Comparison of ENCODE assay signal across 8 mouse cellular contexts in genomic region chr4:109393902-109394301, GRCm38 (mm10). TPM values are rescaled to one million over a fixed set of nuclear protein-coding genes. Genes with fewer than 3 reads are reported as not detected.
DNase-seq lines count a peak whose midpoint lies in the region; ATAC-seq and TF ChIP-seq lines count a peak whose summit lies in the region.

No protein-coding gene starts in this region.

- TF ChIP-seq POLR2A in testis, adult 2 months (IDR thresholded peaks at IDR 0.05; ENCODE audit: control insufficient read depth, low read depth, low read length), result no peak

- no peak overlapping the region for H3K27ac ChIP-seq in testis, adult 2 months (ENCODE audit: control insufficient read depth, insufficient read depth, low read depth, low read length)

- peak; percentile 79 for ATAC-seq in megakaryocyte-erythroid progenitor cell, adult 5-6 weeks (replicated peaks; ENCODE audit: low FRiP score, low TSS enrichment, poor library complexity, severe bottlenecking)

- peak overlapping the region; percentile 31; the same call in 1 of the 2 replicates for H3K4me3 ChIP-seq in testis, adult 2 months (ENCODE audit: control insufficient read depth, low read depth, low read length)

- peaks cover 3% of the 10 kb centered on the region for H3K4me1 ChIP-seq in testis, adult 2 months (ENCODE audit: control insufficient read depth, insufficient read depth, low read length)

- peak; percentile 32 to 37 for DNase-seq in cerebellum, adult 18-20 months
- no peak for DNase-seq in cerebellum, adult 9-11 months
- no peak for DNase-seq in testis, postnatal 10 days (ENCODE audit: low spot score)
- peak; percentile 40 for DNase-seq in kidney, postnatal 10 days
- no peak for DNase-seq in right cerebral cortex, adult 18-20 months
- DNase-seq in adrenal gland, postnatal 4 days (ENCODE audit: low spot score in 2 of 2), result no peak

- 0 out of 2 replicates have a peak, but pooled peaks cover 1% of the 10 kb centered on the region for H3K36me3 ChIP-seq in testis, adult 2 months (ENCODE audit: control insufficient read depth, insufficient read depth, low read length)

- no peak for TF ChIP-seq CTCF in testis, adult 2 months (IDR thresholded peaks at IDR 0.05; ENCODE audit: control insufficient read depth, insufficient read depth, insufficient replicate concordance, low read depth, low read length)

- no peaks in the 10 kb centered on the region for H3K27me3 ChIP-seq in testis, adult 2 months (ENCODE audit: control insufficient read depth, insufficient read depth, low read length)

RNA-seq across cellular contexts. Expression of gene Ttc39a, which starts 12.5 kb away (rescaled TPM):
- 179 and 183 TPM in 2 replicates for polyA plus RNA-seq in testis, adult 2 months (2012; rRNA removed)
- total RNA-seq in megakaryocyte-erythroid progenitor cell, adult 5-6 weeks (2014; fragmentation: Nextera tagmentation), result 3.3 and 5.1 TPM in 2 replicates
- total RNA-seq in megakaryocyte-erythroid progenitor cell, adult 5-6 weeks (2017), result 2.0 and 2.6 TPM in 2 replicates
- 10 to 100 TPM; 10.9 to 11.0 TPM for total RNA-seq in adrenal gland, postnatal 4 days (2021)

Comparison
In these comparisons a context has a peak if more than half of its experiments do, and no peak if none do; other contexts are left out.
1. DNase-seq: peak in cerebellum, adult 18-20 months (2 of 2) and kidney, postnatal 10 days (single experiment); none in cerebellum, adult 9-11 months (single experiment), testis, postnatal 10 days (single experiment), right cerebral cortex, adult 18-20 months (single experiment) and adrenal gland, postnatal 4 days (0 of 2).